Mouse (Mus musculus): Measurements from ENCODE around the gene Hivep3.

Gene Hivep3

DNA sequence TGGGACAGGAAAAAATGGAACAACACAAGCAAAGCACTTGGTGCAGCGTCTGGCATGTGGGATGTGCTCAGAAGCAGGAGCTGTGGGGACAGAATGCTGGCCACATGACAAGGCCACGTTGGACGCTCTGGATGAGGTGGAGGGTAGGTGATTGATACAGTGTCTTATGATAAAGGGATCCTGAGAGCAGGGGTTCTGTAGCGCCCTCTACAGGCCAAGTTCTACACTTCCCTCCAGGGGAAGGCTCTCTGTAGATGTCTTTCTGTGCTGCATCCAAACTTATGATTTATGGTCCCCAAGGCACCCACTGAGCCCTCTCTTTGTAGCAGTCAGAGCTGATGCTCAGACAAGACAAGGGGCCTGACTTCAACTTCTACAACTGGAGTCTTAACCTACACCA lies 419.1 kb downstream of the Hivep3 start:
- in situ Hi-C loops (cut with MboI), result no loop called here

DNA sequence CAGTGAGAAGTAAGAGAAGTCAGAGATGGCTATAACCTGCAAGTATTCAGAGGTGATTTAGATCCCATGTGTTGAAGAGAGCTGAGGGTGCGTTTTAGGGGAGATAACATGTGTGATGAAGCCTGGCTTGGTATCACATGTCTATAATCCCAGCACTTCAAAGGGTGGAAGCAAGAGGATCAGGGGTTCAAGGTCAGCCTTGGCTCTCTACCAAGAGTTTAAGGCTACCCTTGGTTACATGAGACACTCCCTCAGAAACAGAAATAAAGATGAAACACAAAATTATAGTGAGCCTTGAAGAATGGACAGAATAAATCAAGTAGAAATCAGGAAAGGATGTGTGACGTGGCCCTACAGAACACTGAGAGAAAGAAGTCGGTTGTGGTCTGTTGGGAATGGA lies 420.2 kb downstream of the Hivep3 start:
- in situ Hi-C loops (cut with MboI), result no loop called here

GRCm38 (mm10) chr4:120158714-120159310 lies 425.2 kb downstream of the Hivep3 start:
- in situ Hi-C loops (cut with MboI), result no loop called here

- in situ Hi-C loops (cut with MboI), result no loop called here
Measured at GRCm38 (mm10) chr4:120161166-120161949, 427.8 kb downstream of the Hivep3 start, which contains the start of gene Edn2. TSS of gene Edn2 (plus strand) at chr4:120161206.

DNA sequence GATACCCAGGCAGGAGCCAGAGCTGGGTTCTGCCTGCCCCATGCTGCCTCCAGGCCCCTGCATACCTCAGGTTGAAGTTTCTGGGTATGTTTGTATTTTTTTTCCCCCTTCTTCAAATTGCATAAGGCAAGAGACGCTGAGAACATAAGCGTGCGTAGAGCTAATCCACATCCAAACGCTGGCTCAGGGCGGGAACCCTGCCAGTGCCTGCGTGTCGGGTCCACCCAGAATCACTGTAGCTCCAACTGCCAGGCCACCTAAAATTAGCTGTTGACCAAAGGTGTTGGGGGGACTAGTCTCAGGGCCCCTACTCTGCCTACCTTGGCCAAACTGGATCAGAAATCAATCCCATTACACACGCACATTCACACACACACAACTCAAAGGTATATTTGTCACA lies 429.0 kb downstream of the Hivep3 start:
- in situ Hi-C loops (cut with MboI), result no loop called here

DNA sequence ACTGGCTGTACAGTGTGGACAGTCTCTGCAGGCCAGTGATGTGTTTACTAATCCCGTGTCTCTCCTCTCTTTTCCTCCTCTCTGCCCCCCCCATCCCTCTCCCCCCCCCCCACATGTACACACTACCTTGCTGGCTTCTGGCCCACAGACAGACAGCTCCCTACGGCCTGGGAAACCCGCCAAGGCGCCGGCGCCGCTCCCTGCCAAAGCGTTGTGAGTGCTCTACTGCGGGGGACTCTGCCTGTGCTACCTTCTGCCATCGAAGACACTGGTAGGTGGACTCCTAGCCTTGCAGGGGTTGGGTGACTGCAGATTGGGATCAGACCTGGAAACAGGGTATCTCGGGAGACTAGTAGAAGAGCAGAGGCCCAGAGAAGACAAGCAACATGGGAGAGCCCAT lies 429.7 kb downstream of the Hivep3 start:
- in situ Hi-C loops (cut with MboI), result no loop called here

DNA sequence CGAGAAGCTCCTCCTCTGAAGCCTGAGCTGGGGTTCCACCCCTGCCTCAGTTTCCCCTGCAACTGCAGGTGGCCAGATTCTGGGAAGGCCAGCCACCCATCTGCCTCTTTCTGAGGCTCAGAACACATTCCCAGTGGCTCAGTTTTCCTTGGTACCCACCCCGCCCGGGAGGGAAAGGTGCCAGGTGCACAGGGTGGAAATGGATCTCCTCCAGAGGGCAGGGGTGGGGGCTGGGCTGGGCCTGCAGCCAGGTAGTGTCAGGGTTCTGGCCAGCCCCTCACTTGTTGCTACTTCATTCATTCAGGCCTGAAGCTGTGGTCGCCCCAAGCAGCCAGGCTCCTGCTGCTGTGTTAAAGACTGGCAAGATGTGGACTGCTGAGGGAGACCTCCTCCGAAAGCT lies 430.7 kb downstream of the Hivep3 start:
- in situ Hi-C loops (cut with MboI), result no loop called here

DNA sequence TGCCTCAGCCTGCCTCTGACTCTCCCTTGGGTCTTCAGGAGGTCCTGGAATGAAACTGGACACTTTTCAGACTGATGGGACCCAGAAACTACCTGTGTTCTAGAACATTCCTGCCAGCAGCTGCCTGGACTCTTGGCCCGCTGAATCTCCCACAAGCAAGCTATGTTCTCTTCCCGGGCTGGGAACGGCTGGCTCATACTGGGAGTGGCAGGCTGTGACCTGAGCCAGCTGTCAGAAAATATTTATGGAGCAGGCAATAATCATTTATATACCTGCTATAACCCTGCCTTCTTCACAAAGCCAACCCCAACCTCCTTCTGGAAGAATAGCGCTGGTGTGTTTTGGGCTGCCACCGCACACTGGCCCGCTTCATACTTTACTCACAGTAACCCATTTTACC lies 434.2 kb downstream of the Hivep3 start:
- in situ Hi-C loops (cut with MboI), result no loop called here

GRCm38 (mm10) chr4:120168346-120168745 lies 434.8 kb downstream of the Hivep3 start:
- in situ Hi-C loops (cut with MboI), result no loop called here

GRCm38 (mm10) chr4:120170387-120170936 lies 436.9 kb downstream of the Hivep3 start:
- in situ Hi-C loops (cut with MboI), result no loop called here

DNA sequence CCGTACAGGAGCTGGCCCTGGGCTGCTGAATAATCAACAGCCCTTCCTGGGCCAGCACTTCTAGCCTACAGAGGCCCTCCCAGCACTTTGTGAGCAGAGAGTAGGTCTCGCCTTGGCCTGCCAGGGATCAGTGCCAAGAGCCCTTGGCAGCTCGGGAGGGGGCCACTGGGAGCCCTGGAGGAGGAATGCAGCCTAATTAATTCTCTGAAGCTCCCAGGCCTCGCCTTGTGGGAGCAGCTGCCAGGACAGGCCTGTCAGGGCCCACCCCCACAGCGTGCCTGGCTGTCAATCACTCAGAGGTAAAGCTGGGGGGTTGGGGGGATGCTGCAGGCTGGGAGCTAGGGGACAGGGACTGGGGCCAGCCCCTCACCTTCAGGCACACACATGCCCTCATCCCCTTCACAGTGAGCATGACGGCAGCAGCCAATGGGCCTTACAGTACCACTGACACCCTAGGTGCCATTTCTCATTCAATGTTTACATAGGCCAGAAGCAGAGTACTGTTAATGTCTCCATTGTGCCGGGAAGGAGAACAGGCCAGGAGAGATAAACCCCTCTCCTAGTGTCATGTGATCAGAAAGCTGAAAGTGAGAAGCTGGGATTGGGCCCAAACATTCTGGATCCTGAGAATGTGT lies 438.6 kb downstream of the Hivep3 start:
- in situ Hi-C loops (cut with MboI), result no loop called here

DNA sequence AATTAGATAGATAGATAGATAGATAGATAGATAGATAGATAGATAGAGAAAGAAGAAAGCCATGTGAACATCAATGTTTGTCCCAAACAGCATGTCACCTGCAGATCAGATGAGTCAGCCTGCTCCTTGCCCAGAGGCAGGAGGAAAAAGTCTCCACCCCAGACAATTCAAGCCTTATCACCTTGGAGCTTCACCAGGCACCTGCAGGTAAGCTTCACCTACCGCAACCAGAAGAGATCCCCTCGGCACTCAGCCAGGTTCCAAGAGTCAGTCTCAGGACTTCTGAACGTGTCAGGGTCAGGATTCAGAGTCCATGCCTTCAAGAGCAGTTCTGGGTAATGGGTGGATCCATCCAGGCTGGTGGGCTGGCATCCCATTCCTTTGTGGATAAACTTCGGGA lies 445.5 kb downstream of the Hivep3 start:
- in situ Hi-C loops (cut with MboI), result no loop called here

GRCm38 (mm10) chr4:120180535-120180934 lies 447.0 kb downstream of the Hivep3 start:
- in situ Hi-C loops (cut with MboI), result no loop called here

- in situ Hi-C loops (cut with MboI), result no loop called here
Measured at GRCm38 (mm10) chr4:120184374-120184991, 450.9 kb downstream of the Hivep3 start.

GRCm38 (mm10) chr4:120186441-120186840 lies 452.9 kb downstream of the Hivep3 start:
- in situ Hi-C loops (cut with MboI), result no loop called here

DNA sequence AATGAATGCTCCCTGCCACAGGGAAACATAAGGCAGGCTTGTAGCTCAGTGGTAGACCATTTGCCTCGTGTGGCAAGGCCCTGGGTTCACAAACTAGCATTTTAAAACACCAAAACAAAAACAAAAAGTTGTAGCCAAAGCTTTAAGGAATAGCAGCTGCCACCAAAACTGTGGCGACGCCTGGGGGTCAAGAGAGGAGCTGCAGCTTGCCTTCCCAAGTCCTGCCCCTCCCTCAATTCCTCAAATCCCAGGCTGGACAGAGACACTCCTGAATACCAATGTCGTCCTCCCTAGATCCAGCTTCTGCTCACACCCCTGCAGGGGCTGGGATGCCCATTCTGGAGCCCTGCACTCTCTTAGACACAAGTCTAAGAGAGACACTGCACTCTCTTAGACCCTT lies 453.4 kb downstream of the Hivep3 start:
- in situ Hi-C loops (cut with MboI), result no loop called here
